Mouse (Mus musculus) left cerebral cortex, adult 8-10 months (tissue): ENCODE results near the gene Hyal2. TPM values are rescaled to one million over a fixed set of nuclear protein-coding genes. Genes with fewer than 3 reads are reported as not detected.

ENCODE experiments used
- DNase-seq, 2 experiments: peaks; one replicate each; pipeline ENCODE4 v3.0.0; 2022; ENCODE audit warnings: low spot score in 2 of 2
- total RNA-seq, 4 experiments: library from RNA; stranded (reverse); gene quantifications; 2 replicates each; pipeline ENCODE4 v1.2.4; 2022

Hyal2 gene
- total RNA-seq, 4 experiments from 2014 or later, result 13.0 to 18.0 (median 15.4) TPM

DNA sequence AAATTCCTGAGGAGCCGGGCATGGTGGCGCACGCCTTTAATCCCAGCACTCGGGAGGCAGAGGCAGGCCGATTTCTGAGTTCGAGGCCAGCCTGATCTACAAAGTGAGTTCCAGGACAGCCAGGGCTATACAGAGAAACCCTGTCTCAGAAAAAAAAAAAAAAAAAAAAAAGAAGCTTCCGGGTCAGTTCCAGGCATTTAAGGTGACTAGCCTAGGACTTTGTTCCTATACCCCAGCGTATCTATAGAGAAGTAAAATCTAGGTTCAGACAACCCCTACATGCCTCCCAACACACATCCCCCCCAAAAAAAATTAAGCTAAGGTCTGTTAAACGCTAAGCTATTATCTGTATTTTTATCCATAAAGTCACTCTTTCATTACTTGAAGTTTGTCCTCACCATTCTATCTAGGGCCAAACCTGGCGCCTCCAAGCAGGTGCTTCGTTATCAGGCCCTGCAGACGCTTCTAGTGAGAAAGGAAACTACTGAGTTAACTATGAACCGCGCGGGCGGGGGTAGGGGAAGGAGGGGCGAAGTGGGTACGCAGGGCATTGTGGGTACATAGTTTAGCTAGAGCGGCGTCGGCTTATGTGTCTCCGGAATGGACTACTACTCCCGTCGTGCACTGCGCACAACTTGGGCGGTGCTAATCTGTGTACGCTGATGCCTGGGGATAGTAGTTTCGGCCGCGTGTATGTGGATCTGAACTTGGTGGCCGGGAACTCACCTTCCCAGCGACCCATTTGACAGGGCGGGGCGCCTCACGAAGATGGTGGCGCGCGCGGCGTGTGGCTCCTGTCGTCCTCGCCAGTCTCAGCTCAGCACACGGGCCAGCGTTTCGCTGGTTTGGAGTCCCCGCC, 19.5 kb downstream of the Hyal2 start, which contains the start of gene Ifrd2:
Ifrd2 (plus strand) TSS at position 669 of the 859 bp plus-strand sequence.
- peak; percentile 91 to 99 for DNase-seq

- no peak for DNase-seq
Measured at GRCm38 (mm10) chr9:107587833-107588639, 20.3 kb downstream of the Hyal2 start.

DNA sequence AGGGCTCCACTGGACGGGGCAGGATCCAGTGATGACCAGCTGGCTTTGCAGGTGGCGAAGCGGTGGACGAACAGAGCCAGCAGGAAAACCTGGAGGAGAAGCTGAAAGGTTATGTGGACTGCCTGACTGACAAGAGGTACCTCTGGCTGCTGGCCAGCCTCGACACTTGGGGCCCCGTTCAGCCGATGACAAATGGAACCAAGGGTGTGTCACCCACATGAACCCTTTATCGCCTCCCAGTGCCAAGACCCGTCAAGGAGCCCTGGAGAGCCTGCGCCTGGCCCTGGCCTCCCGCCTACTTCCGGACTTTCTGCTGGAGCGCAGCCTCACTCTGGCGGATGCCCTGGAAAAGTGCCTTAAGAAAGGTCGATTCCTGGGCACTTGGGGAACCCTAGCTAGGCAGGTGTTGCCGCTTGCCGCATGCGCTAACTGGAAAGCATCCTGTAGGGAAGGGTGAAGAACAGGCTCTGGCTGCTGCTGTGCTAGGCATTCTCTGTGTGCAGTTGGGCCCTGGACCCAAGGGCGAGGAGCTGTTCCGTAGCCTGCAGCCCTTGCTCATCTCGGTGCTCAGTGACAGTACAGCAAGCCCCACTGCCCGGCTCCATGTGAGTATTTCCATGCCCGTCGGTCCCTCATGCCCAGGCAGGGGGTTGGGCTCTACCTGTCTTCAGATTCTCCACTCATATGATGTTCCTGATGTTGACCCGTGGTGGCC, 22.5 kb downstream of the Hyal2 start:
- no peak for DNase-seq

DNA sequence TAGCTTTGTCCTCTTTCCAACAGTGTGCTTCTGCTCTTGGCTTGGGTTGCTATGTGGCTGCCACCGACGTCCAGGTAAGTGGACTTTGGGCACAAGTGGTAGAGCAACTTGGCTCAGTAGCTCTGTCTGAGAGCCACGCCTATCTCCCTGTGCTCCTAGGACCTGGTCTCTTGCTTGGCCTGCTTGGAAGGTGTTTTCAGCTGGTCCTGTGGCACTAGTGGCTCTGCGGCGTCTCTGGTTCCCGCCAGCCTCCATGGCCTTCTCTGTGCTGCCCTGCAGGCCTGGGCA, 23.0 kb downstream of the Hyal2 start:
- no peak for DNase-seq

DNA sequence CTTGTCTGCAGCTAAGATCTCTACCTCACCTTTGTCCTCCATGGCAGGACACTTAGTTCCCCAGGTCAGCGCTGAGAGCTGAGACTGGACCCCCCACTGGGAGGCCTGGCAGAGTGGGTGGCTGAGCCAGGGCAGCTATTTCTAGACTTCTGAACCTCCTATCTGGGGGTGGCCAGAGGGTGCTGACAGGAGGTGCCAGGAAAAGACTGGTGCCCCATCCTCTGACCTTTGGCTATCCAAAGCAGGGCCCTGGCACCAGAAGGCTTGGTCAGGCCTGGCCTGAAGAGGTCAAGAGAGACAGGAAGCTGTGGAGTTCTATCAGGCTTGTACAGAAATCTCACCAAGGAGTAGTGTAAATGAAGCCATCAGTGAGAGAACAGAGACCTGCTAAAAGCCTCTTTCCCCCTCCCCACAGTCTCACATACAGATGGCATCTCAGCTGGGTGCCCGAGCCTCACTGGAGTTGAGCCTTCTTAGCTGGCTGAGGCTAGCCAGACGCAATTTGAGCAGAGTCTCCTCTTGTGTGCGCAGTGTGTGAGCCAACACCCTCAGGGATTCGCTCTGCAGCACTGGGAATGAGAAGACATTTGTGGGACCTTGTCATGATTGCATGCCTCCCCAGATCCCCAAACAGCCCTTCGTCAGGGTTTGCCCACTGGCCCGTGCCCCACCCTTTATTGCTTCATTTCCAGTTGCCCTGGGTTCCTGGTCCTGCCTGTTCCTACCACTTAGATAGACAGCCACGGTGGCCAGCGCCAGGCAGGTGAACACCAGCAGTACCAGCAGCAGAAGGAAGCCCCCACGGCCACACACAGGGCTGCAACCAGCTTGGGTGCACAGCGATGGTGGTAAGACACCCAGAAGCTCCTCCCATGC, 25.6 kb downstream of the Hyal2 start:
- DNase-seq, result no peak

- DNase-seq, result no peak
Measured at GRCm38 (mm10) chr9:107594281-107595062, 26.7 kb downstream of the Hyal2 start.

GRCm38 (mm10) chr9:107596619-107597569, 29.1 kb downstream of the Hyal2 start:
- DNase-seq, result no peak

DNA sequence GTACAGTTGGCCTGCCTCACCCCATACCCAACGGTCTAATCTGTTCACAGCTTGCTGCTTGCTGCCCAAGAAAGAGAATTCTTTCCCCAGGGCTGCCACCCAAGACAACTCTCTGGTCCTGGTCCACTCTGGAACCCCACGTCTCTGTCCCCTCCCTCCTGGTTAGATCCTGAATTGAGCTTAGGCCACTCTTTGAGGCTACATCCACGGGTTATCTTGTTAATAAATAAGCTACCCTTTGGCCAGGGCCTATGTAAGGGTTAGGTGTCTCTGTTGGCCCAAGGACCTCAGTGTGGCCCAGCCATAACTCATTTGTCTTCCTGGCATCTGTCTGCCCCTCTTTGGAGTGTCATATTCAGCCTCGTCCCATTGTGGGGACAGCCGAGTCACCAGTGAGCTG, 30.6 kb downstream of the Hyal2 start:
- DNase-seq, result no peak

DNA sequence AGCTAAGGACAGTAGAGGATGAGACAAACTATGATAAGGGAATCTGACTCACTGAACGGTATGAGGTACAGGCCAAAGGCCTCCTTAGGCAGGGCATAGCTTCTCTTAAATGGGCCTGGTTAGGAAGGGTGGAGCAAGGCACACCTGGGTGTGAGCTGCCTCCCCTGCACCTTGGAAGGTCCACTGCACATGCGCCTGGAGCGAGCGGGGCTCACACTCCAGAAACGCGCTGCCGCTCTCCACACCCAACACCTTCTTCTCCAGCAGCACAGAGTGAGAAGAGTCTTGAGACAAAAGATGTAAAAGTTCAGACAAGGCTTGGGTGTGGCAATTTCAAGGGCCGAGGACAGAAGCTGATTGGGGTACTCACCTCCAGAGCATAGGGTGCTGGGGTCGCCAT, 31.7 kb downstream of the Hyal2 start:
- no peak for DNase-seq

GRCm38 (mm10) chr9:107599842-107600241, 32.1 kb downstream of the Hyal2 start:
- no peak for DNase-seq

- DNase-seq, result no peak
Measured at GRCm38 (mm10) chr9:107600745-107601144, 33.0 kb downstream of the Hyal2 start.

DNA sequence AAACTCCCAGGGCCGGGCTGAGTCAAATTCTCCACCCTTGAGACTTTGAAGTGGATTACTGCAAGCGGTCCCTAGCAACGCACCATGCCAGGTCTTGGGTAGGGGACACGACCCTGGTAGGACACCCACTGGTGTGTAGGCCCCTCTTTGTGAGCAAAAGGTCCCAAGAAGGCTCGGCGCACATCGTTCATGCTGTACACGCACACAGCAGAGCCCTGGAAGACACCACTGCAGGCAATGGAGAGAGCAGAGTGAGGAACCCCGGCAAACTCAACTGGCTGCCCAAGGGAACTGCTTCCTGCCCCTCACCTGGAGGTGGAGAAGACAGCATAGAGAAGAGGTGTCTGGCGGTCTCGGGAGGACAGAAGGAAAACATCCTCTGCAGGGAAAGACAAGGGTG, 33.5 kb downstream of the Hyal2 start:
- DNase-seq, result no peak

DNA sequence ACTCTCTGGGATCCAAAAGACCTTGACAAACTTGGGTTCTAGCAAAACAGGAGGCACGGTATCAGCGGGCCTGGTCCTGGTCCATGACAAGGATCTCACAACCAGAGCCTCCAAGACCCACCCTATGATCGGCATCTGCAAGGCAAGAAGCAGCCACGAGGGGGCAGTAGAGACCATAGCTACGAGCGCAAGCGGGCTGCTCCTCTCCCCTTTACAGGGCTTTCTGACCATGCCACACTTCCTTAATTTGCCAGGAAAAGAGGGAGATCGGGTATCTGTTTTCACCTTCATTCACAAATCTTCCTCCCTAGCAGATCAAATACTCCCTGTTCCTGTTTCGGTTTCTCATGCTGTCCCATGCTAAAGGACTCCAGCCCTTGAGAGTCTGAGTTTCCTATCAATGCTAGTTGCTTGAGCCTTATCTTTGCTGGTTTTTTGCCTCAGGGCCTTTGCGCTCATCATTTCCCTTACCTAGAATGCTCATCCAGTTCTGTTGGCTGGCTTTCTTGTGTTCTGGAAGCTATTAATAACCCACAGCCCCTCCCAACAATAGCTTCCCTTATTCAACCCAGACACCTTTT, 34.4 kb downstream of the Hyal2 start:
- DNase-seq, result peak; percentile 62 to 97

DNA sequence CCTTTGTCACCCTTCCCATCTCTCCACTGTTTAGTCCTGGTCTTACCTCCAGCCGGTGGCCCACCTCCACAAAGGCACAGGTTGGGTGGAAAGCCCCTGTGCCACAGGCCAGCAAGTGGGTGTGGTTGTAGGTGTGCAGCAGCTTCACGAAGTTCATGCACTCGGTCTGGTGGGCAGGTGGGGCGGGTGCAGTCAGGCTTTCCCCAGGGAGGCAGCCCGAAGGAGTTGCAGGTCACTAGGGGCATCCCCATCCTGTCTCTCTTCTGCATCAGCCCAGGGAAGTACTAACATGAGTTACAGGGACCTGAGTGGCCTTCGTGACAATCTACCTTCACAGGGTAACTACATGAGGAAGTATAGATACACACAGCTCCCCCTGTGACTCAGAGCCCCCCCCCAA, 35.5 kb downstream of the Hyal2 start:
- DNase-seq, result no peak

DNA sequence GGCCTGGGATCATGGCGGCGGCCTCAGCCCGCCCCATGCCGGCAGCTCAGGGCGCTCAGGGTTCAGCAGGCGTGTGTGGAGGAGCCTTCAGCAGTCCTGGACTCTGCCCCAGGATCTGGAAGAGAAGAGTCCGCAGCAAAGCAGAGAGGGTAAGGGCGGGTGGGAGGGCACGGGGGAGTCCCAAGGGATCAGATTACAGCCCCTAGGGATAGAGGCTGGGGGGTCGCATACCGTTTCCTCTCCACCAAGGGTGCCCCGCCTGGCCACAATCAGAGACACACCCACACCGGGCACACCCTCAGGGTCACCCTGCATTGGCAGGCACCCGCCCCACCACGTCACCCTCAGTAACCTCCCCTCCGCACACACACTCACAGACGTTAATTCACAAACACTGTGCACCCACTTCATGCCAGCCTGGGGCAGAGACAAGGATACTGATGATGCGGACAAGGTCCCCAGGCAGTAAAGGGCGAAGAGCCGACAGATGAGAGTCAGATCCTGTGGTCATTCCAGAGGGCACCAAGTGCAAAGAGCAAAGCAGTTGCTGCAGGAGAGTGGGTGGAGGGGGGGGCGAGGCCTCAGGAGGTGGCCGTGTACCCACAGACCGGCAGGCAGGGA, 37.4 kb downstream of the Hyal2 start:
- no peak for DNase-seq

DNA sequence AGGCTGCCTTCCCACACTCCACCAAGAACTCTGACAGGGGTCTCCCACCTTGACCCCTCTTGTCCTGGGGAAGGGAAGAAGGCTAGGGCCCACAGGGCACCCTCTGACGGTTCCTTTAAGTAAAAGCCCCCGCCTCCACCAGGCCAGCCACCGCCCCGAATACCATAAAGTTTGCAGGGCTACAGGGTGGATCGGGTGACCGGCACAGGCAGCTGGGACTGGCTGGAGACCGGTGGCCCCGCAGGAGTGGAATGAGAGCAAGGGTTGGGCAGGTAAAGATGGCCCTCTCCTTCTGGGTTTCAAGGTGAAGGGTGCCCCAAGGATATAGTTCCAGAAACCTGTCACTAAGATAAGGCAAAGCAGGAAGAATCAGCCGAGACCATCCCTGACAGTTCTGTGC, 38.8 kb downstream of the Hyal2 start:
- no peak for DNase-seq

DNA sequence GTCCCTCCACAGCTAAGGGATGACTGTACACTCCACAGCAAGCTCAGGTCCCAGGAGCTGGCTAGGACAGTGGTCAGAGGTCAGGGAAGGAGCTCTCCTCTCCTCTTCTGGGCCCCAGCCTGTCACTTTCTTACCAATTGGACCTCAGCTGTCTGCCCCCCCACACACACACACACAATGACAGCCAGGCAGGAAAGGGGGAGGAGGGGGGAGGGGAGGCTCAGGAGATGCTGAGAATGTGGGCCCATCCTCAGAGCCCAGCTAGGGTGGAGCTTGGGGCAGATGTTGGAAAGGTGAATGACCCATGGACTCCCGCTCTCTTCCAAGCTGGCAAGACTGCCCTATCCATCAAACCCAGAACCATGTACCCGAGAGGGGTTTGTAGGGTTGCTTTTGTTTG, 39.3 kb downstream of the Hyal2 start:
- no peak for DNase-seq

DNA sequence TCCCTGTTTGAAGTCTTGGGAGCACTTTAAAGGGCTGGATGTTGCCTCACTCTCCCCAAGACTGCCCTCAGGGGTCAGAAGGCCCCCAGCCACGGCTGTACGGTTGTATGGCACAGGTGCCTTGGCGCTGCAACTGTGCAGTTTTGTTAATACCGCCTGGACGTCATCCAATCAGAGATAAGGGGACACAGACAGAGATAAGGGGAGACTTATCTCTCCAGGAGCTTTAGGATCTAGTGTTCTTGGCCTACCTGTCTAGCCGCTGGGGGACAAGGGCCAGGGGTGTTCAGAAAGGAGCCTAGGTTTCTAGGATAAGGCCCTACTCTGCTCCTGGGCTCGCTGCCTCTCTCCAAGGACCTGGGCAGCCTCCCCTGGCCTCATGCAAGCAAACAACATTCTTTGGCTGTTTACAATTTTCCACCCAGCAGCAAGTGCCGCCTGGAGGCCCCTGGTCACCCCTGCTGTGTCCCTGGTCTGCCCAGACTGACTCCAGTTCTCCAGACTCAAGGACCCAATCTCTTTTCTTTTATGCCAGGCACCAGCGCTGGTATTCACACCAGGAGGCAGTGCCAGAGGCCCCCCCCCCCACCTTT, 40.0 kb downstream of the Hyal2 start:
- DNase-seq, result no peak
